Mouse (Mus musculus): ENCODE data around the gene Arpc5.
"Not testable (repeated sequence)": the region's sequence is repeated elsewhere in the genome, so short reads cannot be mapped to it uniquely, and the experiment has no call there.

The Arpc5 gene

DNA sequence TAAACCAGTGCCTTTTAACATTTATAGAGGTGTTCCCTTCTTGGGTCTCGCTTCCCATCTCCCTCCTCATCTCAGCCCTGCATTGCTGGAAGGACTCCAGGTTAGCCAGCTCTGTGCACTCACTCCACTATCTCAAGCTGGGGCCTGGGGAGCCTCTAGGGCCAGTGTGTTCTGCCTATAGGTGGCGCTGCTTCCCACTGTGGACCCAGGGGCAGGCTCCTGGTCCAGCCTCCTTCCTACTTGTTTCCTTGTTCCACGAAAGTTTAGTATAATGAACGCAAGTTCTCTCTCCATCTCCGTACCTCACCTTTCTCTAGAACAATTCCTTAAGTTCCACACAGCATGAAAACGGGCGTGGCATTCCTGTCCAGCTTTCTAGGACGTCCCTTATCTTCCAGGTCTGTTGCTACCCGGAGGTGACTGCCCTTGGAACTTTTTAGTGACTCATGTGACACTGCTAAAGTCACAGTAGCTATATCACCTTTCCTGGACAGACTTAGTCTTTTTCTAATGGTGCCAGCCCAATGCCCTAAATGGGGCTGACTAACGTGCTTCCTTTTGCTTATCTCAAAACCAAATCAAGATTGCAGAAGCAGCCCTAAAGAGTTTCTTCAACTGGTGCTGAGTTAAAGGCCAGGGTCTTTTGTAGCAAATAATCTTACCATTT, 12.9 kb downstream of the Arpc5 start:
- no peak for DNase-seq (ENCODE audit: low read depth, low spot score)

DNA sequence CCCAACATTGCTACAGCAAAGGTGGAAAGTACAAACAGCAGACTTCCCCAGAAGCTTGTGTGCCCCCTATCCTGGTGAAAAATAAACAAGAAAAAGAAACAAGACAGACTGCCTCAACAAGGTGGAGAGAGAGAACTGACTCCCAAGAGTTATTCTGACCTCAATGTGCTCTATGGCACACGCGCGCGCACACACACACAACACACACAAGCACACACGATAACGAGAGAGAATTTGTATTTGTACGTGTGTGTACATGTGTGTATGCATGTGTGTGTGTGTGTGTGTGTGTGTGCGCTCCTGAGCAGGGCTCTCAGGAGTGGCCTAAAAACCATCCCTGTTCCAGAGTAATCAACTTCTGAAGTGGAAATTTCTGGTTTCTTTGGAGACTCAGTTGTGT, 18.3 kb downstream of the Arpc5 start:
- DNase-seq (ENCODE audit: low read depth, low spot score): no peak

DNA sequence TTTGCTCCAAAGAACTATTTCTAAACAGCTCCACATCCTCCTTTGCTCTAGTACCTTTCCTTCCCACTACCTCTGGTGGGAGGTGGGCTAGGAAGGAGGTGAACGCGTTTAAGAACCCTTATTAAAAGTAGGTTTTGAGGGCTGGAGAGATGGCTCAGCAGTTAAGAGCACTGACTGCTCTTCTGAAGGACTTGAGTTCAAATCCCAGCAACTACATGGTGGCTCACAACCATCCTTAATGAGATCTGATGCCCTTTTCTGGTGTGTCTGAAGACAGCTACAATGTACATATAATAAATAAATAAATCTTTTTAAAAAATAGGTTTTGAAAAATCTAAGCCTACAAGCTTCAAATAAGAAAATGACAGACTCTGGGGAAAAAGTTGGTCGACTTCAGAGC, 19.1 kb downstream of the Arpc5 start:
- not testable (repeated sequence) for DNase-seq (ENCODE audit: low read depth, low spot score)

DNA sequence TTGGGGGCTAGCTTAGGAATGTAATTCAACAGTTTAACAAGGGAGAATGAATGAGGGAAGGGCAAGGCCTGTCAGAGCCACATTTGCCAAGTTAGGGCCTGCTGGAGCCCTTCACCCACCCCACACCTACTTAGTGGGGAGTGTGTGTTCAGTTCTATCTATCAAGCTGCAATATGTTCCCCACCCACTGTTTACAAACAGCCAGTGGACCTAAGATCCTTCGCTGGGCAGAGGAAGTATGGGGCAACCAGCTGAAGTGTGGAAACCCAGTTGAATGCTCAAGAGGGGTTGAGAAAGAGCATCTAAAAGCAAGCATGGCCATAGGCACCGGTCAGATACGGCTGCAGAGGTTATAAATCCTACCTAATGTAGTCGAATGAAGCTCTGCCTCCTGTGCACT, 20.6 kb downstream of the Arpc5 start:
- no peak for DNase-seq (ENCODE audit: low read depth, low spot score)

DNA sequence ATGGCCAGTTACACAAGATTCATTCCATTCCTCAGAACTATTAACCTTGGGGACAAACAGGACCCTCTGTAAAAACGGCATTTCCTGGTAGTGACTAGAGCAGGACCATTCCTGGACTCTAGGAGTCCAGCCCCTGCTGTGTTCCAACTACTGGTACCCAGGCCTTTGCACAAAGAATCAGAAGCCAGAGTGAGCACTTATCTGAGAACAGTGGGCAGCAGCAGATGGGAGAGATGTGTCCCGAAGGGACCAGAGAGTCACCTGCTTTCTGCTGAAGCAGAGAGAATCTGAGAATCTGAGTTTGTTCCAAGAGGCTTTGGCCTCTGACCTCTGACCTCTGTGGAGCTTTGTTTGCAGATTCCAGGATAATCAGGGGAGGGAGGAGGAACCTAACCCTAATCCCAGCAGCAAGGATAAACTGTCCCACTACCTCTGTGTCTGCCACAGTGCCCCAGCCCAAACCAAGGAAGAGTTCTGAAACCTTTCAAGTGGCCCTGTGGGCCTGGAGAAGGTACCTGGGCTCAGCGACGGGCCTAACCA, 21.8 kb downstream of the Arpc5 start:
- DNase-seq (ENCODE audit: low read depth, low spot score): no peak

DNA sequence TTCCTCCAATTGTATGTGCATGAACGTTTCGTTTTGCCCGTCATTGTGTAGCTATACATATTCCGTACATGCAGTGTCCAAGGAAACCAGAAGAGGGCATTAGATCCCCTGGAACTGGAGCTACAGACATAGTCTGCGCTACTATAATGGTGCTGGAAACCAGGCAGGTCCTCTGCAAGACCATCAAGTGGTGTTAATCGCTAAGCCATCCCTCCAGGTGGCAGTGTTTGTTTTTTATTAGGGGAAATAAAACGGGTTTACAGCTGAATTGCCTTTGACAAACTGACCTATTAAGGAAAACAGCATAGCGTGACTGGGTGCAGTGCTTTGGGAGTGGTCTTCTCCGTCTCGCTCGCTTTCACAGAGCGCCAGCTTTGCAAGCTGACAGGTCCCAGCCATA, 23.9 kb downstream of the Arpc5 start:
- DNase-seq (ENCODE audit: low read depth, low spot score): no peak

DNA sequence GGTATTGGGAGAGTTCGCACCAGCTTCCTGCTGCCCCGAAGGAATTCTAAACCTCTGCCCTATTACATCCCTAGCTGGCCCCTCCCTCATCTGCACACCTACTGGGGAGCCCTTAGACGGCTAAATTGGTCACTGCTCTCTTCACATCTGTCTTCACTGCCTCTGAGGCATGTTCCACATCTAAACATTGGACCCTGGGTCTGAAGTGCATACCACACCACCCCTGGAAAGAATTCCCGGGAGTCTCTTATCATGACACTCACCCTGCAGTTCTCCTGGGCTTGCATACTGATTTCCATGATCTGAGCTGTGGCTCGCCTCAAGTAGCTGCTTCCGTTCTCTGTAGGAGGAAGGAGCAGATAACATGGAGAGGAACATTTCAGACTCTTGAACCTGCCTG, 24.5 kb downstream of the Arpc5 start:
- no peak for DNase-seq (ENCODE audit: low read depth, low spot score)

DNA sequence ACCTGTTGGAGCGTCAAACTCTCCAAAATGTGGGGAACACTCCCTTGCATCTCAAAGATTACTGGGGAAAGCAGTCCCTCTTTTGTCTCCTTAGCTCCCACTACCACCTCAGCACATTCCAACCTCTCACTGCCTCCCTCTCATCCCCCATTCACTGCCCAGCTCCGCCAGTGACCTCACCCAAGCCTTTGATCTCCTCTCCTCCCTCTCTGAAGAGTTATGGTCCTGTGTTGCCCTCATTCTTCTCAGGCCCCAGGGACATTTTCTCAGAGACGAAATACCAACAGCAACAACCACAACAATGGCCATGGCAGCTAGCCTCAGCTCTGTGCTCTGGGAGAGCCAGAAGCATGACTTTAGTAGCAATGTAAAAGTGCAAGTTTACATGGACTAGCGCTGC, 24.9 kb downstream of the Arpc5 start:
- no peak for DNase-seq (ENCODE audit: low read depth, low spot score)

DNA sequence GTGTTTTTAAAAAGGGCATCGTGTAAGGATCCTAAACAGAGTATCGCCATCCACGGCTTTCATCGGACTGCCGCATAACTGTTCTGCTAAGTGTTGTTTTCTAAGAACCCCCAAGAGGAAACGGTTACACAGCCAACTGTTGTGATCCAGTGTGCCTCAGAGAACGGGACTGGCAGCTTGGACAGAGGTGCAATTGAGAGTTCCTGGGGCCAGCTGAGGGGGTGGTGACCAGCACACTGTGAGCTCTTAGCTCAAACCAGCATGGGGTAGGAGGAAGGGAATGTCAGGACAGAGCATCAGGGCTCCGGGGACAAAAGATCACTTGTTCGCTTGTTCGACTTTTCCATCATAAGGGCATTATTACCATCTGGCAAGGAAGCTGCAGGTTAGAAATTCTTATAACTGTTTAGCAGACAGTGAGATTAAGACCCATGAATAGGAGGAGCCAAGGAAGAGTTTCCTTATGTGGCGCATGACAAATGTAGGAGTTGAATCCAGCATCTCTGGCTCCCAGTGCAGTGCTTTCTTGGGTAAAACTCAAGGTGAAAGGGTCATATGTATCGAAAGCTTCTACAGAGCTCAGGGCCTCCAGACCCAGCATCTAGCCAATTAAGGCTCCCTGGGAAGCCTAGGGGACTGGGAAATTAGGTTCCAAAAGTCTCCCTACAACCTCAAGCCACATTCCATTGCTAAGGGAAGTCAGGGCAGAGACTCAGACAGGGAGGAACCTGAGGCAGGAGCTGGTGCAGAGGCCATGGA, 26.6 kb downstream of the Arpc5 start:
- DNase-seq (ENCODE audit: low read depth, low spot score): no peak

DNA sequence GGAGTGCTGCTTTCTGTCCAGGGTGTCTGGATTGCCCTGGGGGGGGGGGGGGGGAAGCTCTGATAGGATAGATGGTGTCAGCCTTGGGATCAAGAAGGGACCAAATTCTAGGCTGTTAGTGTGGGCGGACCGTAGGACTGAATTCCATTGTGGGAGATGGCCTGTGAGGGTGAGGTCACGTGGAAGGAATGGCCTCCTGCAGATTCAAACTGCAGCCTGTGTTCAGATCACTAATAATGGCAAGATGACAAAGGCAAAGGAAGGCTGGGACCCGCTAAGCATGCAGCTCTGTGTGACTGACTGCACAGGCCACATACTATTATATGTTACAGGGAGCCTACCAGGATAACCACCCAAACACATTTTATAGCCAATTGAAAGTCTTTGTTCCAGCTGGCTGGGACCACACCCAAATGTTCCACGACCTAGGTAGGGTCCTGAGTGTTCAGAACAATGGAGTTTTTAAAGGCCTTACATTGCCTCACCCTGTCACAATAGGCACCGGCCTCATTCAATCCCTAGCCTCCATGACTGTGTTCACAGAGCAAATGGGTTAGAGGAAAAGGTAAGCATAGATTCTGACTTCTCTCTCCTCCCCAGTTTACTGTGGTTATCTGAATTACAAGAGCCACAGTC, 27.3 kb downstream of the Arpc5 start:
- DNase-seq (ENCODE audit: low read depth, low spot score): no peak

DNA sequence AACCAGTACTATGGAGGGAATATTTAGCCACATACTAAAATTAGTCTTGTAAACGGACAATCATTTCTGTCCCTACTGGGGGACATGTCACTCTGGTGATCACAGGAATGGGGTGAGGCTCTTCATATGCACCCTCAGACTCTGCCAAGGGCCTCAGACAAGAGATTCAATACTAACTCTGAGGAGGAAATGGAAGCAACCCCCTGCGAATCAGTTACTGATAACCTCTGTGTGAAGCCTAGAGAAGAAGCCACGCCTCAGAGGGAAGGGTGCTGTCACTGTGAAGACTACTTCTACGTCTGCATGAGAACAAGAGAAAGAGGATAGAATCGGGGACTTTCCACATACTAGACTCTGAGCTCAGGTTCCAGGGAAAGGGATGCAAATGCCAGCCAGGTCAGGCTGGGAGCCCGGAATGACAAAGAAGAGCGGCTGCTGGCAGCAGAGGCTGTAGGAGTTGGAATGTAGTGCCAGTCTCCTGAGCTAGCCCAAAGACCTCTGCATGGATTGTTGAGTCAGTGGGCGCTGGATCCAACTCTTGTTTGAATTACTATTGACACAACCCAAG, 29.4 kb downstream of the Arpc5 start:
- no peak for DNase-seq (ENCODE audit: low read depth, low spot score)

DNA sequence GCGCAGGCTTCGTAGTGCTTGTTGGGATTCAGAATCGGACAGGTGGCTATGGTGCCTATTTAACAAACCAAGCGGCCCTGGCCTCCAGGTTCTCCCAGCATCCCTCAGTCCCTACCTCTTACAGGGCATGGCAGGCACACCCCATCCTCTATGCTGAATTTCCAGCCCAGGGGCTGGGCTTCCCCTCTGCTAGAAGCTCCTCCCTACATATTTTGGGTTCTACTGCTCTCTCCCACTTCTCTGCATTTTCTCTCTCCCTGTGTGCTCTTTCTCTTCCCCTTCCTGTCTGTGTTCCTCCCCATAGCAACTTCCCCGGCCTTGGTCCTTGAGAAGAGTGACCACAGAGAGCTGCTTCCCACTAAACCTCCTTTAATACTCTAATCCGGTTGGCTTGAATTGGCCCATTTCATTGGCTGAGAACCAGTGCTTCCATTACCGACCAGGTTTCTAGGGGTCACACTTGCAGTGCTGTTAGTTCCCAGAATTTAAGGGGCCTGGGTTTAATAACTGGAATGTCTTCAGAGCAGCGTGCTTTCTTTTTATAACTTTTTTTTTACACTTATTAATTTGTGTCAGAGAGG, 30.4 kb downstream of the Arpc5 start:
- DNase-seq (ENCODE audit: low read depth, low spot score): no peak

DNA sequence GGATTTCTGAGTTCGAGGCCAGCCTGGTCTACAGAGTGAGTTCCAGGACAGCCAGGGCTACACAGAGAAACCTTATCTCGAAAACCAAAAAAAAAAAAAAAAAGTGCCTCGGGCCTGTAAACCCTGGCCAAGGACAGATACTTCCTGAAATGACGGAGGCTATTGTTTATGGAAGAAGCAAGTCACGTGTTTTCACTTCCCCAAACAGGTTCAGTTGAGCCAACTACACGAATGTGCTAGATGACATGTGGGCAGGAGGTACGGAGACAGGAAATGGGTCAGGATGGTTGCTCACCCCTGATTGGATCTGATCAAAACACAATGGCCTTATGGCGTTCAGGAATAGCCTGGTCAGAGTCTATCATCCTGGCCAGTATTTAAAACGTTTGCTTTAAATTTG, 31.8 kb downstream of the Arpc5 start:
- DNase-seq (ENCODE audit: low read depth, low spot score): no peak

DNA sequence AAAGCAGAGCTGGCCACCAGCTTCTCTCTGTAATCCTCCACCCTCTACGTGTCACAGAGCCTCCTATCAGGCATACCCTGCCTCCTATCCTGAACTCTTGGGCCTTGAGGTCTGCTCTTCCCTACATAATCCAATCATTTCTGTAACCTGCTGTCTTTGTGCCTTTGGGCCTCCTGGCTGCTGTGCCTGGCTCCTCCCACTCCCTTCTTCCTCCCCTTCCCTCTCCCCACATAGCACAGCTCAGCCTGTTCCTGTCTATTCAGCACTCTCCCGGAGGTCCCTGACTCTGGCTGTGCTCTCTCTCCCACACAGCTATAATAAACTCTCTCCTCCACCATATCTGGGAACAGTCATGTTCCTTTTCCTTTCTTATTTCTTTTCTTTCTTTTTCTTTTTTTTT, 33.6 kb downstream of the Arpc5 start, which contains the start of gene Ncf2:
Gene Ncf2, plus strand, starts transcription at position 298 of the 400 bp plus-strand sequence.
- no peak for DNase-seq (ENCODE audit: low read depth, low spot score)

DNA sequence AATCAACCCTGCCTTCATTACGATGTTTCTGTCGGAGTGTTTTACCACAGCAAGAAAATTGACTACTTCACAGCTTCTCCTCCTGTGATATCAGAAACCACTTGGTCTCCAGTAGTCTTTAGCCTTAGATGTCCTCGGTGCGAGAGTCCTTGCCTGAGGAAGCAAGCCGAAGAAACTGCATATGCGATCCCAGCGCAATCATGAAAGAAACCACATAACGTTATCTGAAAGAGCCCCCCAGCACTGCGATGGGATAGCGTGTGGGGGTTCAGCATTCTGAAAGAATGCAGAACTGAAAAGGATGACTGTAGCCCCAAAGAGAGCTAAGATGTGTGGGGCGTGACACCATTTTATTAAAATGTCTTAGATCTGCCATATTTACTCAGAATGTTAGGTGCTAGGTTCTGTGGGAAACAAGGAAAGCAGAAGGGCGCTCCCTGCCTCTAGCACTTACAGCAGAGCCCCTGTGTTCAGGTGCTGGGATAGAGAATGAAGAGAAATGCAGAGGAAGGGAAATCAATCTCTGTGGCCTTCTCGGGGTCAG, 34.4 kb downstream of the Arpc5 start:
- DNase-seq (ENCODE audit: low read depth, low spot score): no peak

DNA sequence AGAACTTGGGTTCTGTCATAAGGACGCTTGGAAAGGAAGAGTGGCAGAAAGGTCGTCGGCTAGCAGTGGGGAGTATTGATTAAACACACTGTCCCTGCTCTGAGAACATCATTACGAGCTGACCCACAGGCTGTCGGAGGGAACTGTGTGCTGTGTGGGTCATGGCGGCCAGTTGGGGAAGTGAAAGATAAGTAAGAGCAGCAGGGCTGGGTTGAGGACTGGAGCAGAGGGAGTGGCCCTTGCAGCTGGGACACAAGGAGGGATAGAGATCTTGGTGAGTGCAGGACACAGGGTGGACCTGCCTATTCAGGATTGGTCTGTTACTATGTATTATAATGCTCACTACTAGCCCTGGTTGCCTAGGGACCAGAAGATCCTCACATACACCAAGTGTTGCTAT, 38.6 kb downstream of the Arpc5 start:
- DNase-seq (ENCODE audit: low read depth, low spot score): no peak

DNA sequence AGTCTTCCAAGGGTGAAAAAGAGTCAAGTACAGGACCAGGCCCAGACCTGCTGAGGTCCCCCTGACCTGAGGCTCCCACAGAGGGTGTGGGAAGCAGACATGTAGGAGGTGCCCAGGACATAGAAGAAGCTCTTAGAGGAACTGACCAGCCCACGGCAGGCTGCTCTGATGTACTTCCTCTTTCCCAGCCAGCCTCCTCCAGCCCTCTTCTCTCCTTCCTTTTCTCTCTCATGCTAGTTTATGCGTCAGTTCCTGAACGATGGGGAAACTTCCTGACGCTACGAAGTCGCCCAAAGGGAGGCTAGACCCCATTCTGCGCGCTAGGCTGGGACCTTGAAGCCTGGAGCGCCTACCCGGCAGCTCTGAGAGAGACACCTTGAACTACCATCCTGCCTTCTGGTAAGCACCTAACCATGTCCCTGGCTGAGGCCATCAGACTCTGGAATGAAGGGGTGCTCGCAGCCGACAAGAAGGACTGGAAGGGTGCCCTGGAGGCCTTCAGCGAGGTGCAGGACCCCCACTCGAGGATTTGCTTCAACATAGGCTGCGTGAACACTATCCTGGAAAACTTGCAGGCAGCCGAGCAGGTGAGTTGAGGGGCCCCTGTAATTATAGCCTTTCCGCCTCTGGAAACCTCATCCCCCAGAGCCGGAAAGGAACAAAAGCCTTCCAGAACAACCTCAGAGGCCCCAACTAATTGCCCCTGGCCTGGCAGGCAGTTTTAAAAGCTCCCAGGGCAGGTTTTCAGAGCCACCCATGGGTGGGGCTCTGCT, 41.5 kb downstream of the Arpc5 start:
- no peak for DNase-seq (ENCODE audit: low read depth, low spot score)

DNA sequence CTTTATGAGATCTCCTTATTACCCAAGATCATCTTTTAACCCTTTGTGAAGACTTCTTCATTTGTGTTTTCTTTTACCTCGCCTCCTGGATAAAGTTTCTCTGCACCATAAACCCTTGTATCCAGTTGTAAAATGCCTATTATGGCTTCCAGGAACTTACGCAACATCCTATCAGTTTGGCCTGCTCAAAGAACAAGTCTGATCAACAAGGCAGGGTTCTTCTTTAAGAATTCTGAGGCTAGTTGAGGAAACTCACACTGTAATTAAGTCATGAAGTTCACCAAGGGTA, 42.0 kb downstream of the Arpc5 start:
- DNase-seq (ENCODE audit: low read depth, low spot score): no peak

DNA sequence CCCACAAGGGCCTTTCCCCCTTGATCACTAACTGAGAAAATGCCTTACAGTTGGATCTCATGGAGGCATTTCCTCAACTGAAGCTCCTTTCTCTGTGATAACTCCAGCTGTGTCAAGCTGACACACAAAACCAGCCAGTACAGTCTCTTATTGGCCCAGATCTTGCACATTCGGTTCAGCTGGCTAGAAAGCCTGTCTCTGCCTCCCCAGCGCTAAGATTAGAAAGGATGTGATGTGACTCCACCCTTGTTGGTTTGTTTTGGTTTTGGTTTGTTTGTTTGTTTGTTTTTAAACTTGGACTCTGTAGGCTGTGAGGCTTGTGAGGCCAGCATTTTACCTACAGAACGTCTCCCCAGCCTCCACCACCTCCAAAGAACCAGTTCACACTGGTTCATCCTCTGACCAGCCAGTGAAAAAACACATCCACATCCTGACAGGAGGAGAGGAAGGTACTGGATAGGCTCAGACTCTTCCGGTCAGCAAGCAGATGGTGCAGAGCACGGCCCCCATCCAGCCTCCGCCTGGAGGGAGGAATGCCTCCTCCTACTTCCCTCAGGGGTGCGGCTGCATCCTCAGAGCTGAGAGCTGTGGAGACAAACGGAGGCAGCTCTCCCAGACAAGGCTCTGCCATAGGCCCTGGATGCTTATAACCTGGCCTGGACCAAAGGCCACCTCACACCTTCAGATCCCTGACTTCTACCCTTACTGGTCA, 43.4 kb downstream of the Arpc5 start:
- DNase-seq (ENCODE audit: low read depth, low spot score): no peak
